11 mouse cellular contexts compared by ENCODE assay signal in the genomic region with DNA sequence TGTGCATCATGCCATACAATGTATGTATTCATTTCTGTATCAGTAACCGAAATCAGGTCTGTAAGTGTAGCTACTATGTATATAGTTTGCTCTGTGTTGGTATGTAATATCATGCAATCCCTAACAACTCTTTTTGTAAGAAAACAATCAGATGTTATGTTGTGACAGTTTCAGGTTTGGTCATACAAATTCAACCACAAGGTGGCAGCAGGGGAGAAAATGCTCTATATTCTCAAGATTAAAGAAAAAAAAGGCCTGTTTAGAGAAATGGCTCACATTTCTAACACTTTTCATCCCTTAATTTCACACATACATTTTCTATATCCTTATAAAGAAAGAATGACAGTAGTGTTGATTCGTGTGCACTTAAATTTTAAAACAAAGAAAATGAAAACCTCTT.
DNase-seq lines count a peak whose midpoint lies in the region; ATAC-seq and TF ChIP-seq lines count a peak whose summit lies in the region.
"Had no signal": no experiment of that assay in that cellular context is flagged by ENCODE, and none has a peak within 500 bp of the region (broad histone marks: within the 10 kb centered on the region; RNA-seq: fewer than 3 reads in every experiment).

No protein-coding gene starts in this region.

- H3K36me3 ChIP-seq in kidney, postnatal 0 days (ENCODE audit: insufficient read depth, low read length): no peaks in the 10 kb centered on the region
- no peaks in the 10 kb centered on the region for H3K36me3 ChIP-seq in kidney, embryonic 14.5 days (ENCODE audit: control insufficient read depth, insufficient read depth, low read length)
- H3K36me3 ChIP-seq: heart, embryonic 13.5 days; limb, embryonic 13.5 days; neural tube, embryonic 12.5 days had no signal

- no peaks in the 10 kb centered on the region for H3K4me1 ChIP-seq in kidney, postnatal 0 days (replicated peaks; ENCODE audit: insufficient read depth, low read length)
- H3K4me1 ChIP-seq in kidney, embryonic 14.5 days (ENCODE audit: control insufficient read depth, insufficient read depth, low read length): no peaks in the 10 kb centered on the region
- H3K4me1 ChIP-seq: limb, embryonic 13.5 days; neural tube, embryonic 12.5 days had no signal

- H3K9me3 ChIP-seq in kidney, postnatal 0 days (replicated peaks; ENCODE audit: low read length): no peaks in the 10 kb centered on the region
- H3K9me3 ChIP-seq in kidney, embryonic 14.5 days (ENCODE audit: control insufficient read depth, low read length): no peaks in the 10 kb centered on the region
- H3K9me3 ChIP-seq: heart, embryonic 13.5 days; limb, embryonic 13.5 days; neural tube, embryonic 12.5 days had no signal

- no peak overlapping the region for H3K4me2 ChIP-seq in kidney, postnatal 0 days (ENCODE audit: low read length)
- no peak overlapping the region for H3K4me2 ChIP-seq in kidney, embryonic 14.5 days (replicated peaks; ENCODE audit: low read depth, low read length)
- H3K4me2 ChIP-seq: heart, embryonic 13.5 days; limb, embryonic 13.5 days; neural tube, embryonic 12.5 days had no signal

- H3K27me3 ChIP-seq in kidney, postnatal 0 days (ENCODE audit: insufficient read depth, low read length): no peaks in the 10 kb centered on the region
- no peaks in the 10 kb centered on the region for H3K27me3 ChIP-seq in kidney, embryonic 14.5 days (ENCODE audit: control insufficient read depth, insufficient read depth, low read length)
- H3K27me3 ChIP-seq: heart, embryonic 13.5 days; limb, embryonic 13.5 days; neural tube, embryonic 12.5 days had no signal

- H3K9ac ChIP-seq in kidney, postnatal 0 days (ENCODE audit: low read depth, low read length): no peak overlapping the region
- no peak overlapping the region for H3K9ac ChIP-seq in kidney, embryonic 14.5 days (ENCODE audit: low read depth, low read length)
- H3K9ac ChIP-seq: heart, embryonic 13.5 days; limb, embryonic 13.5 days; neural tube, embryonic 12.5 days had no signal

- peak; percentile 12 for DNase-seq in CD4-positive, CD25-positive, alpha-beta regulatory T cell, adult 2 months (ENCODE audit: low read depth, low spot score)
- peak; percentile 53 for DNase-seq in kidney, postnatal 0 days (ENCODE audit: low spot score)
- DNase-seq in ES-CJ7 (ENCODE audit: low read depth, low spot score): peak; percentile 8
- DNase-seq in left cerebral cortex, postnatal 10 days (ENCODE audit: extremely low spot score in 1 of 2, low spot score in 2 of 2): peak; percentile 2 to 12
- DNase-seq in urinary bladder, postnatal 4 days (ENCODE audit: low spot score in 2 of 2): no peak

- H3K4me3 ChIP-seq in kidney, postnatal 0 days (replicated peaks; ENCODE audit: low read depth, low read length): no peak overlapping the region
- H3K4me3 ChIP-seq in kidney, embryonic 14.5 days (ENCODE audit: low read length): no peak overlapping the region
- H3K4me3 ChIP-seq: heart, embryonic 13.5 days; limb, embryonic 13.5 days; neural tube, embryonic 12.5 days had no signal

- no peak overlapping the region for H3K27ac ChIP-seq in kidney, postnatal 0 days
- H3K27ac ChIP-seq in kidney, embryonic 14.5 days (ENCODE audit: low read depth, low read length): no peak overlapping the region
- H3K27ac ChIP-seq: heart, embryonic 13.5 days; limb, embryonic 13.5 days; neural tube, embryonic 12.5 days had no signal

- peak; percentile 68 for TF ChIP-seq CTCF in kidney, postnatal 0 days (IDR thresholded peaks at IDR 0.05; ENCODE audit: low read depth)

- intact Hi-C loops in left cerebral cortex, postnatal 10 days (cut with DNase I): loop anchor here (10.0 kb wide), 2 partner anchors 682 to 1872 kb away; no protein-coding TSS in a partner anchor

- 56% methylated on average over 2 of the region's 2 CpGs for WGBS in kidney, postnatal 0 days
- WGBS in kidney, embryonic 14.5 days: 76% methylated on average over 2 of the region's 2 CpGs

- ATAC-seq in CD4-positive, CD25-positive, alpha-beta regulatory T cell, adult 4 months: no peak
- ATAC-seq in kidney, postnatal 0 days (replicated peaks; ENCODE audit: low FRiP score, low read depth): no peak
- ATAC-seq in kidney, embryonic 14.5 days (ENCODE audit: low FRiP score, low TSS enrichment): no peak
- ATAC-seq in monocyte, adult 5-6 weeks (replicated peaks; ENCODE audit: insufficient number of reproducible peaks, low FRiP score, low TSS enrichment, poor library complexity, severe bottlenecking): no peak

Comparison
In these comparisons a context has a peak if more than half of its experiments do, and no peak if none do; other contexts are left out.
1. DNase-seq: peak in CD4-positive, CD25-positive, alpha-beta regulatory T cell, adult 2 months (single experiment), kidney, postnatal 0 days (single experiment), ES-CJ7 (single experiment) and left cerebral cortex, postnatal 10 days (2 of 2); none in urinary bladder, postnatal 4 days (0 of 2).